Mouse (Mus musculus) heart, postnatal 10 days (tissue): ENCODE data around the gene Fbxl5. TPM values are rescaled to one million over a fixed set of nuclear protein-coding genes. Genes with fewer than 3 reads are reported as not detected.

Experiments
- DNase-seq, 2 experiments: peaks; one replicate each; pipeline ENCODE4 v3.0.0; 2021
- intact Hi-C: fragments of 180-260 bp; cut with DNase I; formaldehyde crosslinking; loops from one replicate; pipeline ENCODE4 v1.15.1; 2025
- total RNA-seq, 2 experiments: library from RNA; stranded (reverse); gene quantifications; 2 replicates each; pipeline ENCODE4 v1.2.3; 2021

Fbxl5 gene
- total RNA-seq, 2 experiments from 2014 or later = 32.0 to 37.0 TPM

DNA sequence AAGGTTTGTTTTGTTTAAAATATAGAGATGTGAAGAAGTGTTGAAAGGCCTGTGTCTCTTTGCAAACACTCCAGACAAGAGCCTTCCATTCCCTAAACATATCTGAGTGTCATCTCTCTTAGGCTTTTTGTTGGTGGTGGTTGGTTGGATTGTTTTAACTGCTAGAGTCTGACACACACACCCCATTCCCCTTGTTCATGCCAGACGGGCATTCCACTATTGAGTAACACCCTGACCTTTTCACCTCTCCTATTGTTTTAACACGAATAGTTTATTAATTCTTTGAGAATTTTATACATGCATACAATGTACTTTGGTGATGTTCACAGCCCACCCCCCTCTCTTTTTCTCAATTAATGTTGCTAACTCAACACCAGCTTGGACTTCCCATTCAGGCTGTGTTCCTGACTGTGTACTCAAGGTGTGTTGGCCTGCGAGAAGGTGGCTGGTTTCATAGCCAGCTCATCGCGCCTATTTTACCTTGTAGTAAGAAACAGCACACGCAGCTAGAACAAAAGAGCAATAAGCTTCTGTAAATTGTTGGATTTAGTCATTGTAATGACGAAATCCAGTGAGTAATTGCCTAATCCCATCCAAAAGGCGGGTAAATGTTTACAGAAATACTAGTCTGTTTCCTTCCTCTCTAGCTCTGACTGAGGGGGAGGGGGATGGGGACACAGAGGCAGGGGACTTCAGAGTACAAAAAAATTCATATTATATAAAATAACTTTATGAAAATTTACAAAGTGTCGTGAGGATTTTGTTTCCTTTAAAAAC is 33.3 kb downstream of the Fbxl5 start:
- no peak for DNase-seq
- intact Hi-C loops = loop anchor here (10.0 kb wide), 1 partner anchor 553 kb away; the partner anchor contains the start of gene Cpeb2

DNA sequence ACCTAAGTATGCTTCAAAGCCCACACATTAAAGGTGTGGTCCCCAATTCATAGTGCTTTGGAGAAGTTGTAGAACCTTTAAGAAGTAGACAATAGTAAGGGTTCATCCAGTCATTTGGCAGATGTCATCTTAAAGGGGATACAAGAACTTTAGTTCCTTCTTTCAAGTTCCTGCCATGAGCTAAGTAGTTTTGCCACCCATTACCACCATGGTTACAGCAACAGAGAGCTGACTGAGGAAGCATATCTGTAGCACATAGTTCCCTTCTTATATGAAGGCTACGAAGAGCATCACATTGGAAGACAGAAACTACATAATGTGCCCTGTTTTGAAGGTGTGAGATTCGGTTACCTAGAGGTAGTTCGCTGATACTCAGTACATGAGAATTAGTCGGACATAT is 34.8 kb downstream of the Fbxl5 start:
- intact Hi-C loops = loop anchor here (10.0 kb wide), 1 partner anchor 552 kb away; the partner anchor contains the start of gene Cpeb2
- no peak for DNase-seq

DNA sequence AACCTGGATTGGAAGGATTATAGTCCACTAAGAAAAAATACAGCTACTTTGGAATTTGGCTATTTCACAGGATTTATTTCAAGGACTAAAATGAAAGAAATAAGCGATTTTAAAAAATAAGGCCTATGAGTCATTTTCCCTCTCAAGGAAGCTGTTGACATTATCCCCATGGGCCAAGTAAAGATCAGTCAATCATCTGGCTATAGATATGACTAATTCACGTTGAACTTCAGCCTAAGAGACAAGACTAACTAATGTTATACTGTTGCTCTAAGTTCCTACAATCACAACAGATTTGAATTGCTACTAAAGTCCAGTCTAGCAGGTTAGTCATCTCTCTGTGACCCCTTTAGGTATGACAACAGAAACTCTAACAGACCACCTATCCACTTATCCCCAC is 37.4 kb downstream of the Fbxl5 start:
- intact Hi-C loops = loop anchor here (2.0 to 10.0 kb wide), 2 partner anchors 25 to 549 kb away; partner anchors contain the start of gene Cpeb2
- DNase-seq = no peak

DNA sequence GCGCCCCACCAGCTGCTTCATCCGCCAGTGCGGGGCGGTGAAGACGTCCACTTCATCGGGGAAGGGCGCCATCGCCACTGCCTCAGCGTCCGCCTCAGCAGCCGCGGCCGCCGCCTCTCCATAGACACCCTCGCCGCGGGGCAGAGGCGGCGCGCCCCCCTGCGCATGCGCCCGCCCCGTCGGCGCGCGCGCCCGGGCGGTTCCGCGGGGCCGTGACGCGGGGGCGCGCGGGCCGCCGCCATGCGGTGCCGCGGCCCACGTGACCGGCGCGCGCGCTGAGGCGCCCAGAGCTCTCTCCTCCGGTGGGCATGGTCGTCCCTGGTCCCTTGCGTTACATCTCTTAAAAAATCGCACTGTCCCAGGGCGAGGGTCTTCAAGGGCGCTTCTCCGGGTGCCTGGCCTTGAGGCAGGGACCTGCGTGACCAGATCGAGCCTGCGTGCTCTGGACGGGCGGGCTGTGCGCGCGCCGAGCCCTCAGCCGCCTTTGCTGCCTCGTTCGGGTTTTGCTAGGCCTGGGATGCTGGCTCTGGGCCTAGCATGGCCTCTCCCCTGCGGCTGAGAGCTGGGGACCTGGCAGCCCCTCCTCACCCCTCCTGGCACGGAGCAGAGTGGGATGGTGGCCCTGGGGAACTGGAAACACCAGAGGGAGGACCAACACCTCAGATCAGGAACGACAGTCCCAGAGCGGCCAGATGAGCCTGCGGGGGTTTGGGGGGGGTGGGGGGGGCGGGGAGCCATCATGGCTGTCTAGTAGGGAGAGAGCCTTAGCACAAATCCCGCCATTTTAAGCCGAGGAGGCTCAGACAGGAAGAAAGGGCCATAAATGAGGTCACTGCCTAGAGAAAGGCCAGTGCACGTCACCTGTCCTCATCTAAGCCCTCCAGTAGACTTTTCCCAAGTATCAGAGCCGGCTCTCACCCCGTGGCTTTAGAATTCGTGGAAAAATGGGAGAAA is 39.2 kb downstream of the Fbxl5 start:
- DNase-seq = peak; percentile 83 to 86
- intact Hi-C loops = loop anchor here (2.0 to 10.0 kb wide), 2 partner anchors 27 to 547 kb away; partner anchors contain the start of gene Cpeb2

DNA sequence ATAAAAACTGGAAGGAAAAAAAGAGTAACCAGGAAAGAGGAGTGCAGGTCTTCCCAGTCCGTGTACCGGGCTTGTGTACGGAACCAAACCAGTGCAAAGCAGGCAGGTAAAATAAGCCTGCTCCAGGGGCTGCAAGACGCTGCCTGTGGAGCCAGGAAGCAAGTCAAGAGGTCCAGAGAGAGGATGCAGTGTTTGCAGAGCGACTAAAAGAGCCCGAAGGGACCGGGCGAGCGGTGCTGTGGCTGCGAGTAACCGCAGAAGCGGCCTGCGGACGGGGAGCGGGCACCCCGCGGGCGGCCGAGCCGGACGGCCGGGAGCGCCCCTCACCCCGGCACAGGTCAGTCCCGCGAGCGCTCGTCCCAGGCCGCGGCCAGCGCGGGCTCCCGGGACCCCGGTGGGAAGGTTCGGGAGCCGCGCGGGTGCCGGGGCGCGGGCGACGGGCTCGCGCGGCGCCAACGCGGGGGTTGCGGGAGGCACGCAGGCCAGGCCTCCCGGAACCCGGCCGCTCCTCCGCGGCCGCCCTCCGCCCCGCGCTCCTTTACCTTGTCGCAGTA is 39.9 kb downstream of the Fbxl5 start:
- no peak for DNase-seq
- intact Hi-C loops = loop anchor here (10.0 kb wide), 1 partner anchor 547 kb away; the partner anchor contains the start of gene Cpeb2

GRCm38 (mm10) chr5:43778583-43778982 is 42.9 kb downstream of the Fbxl5 start:
- intact Hi-C loops = no loop called here
- DNase-seq = no peak

- no peak for DNase-seq
- intact Hi-C loops = no loop called here
Measured at GRCm38 (mm10) chr5:43776993-43777392, 44.4 kb downstream of the Fbxl5 start.

- peak; percentile 23 to 35 for DNase-seq
- intact Hi-C loops = no loop called here
Measured at GRCm38 (mm10) chr5:43776407-43776806, 45.0 kb downstream of the Fbxl5 start.

GRCm38 (mm10) chr5:43771555-43771954 is 49.9 kb downstream of the Fbxl5 start:
- no peak for DNase-seq
- intact Hi-C loops = no loop called here

GRCm38 (mm10) chr5:43770618-43771354 is 50.7 kb downstream of the Fbxl5 start:
- DNase-seq = no peak
- intact Hi-C loops = no loop called here

- intact Hi-C loops = no loop called here
- no peak for DNase-seq
Measured at GRCm38 (mm10) chr5:43749092-43749491, 72.3 kb downstream of the Fbxl5 start.

- intact Hi-C loops = no loop called here
- no peak for DNase-seq
Measured at GRCm38 (mm10) chr5:43748039-43748438, 73.4 kb downstream of the Fbxl5 start.

DNA sequence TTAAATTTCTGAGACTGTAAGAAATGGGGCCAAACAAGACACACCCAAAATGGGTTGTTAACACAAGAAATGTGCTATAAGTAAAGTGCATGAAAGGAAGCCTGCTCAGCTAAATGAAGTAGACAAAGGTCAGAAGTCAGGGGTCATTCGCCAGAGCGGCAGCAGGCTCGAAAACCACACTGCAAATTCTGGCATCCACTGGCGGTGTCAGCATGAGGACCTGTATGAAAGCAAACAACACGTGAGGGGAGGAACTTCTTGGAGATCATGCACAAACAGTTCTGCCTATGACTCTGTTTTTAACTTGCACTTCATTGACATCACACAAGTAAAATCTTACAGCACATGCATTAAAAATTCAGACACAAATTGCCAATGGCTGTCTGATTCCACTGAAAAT is 76.3 kb downstream of the Fbxl5 start:
- DNase-seq = no peak
- intact Hi-C loops = no loop called here

GRCm38 (mm10) chr5:43744187-43744586 is 77.3 kb downstream of the Fbxl5 start:
- intact Hi-C loops = no loop called here
- no peak for DNase-seq

GRCm38 (mm10) chr5:43732381-43732780 is 89.1 kb downstream of the Fbxl5 start:
- intact Hi-C loops = no loop called here
- DNase-seq = no peak

GRCm38 (mm10) chr5:43728375-43729165 is 92.9 kb downstream of the Fbxl5 start:
- no peak for DNase-seq
- intact Hi-C loops = no loop called here

DNA sequence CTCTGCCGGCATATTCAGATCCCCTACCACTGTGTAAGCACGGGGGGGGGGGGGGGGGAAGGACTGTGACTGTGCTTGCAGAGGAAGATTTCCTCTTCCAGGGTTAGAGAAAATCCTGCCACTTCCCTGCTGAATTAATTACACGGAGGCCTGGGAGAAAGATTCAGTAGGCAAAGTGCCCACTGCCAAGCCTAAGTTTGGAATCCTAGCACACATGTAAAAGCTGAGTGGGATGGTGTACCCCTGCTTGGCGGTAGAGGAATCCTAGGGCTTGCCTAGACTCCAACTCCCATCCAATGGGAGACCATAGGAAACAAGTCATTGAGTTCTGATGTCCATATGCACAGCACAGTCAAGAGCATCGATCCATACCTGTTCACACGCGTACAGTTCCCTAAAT is 97.6 kb downstream of the Fbxl5 start:
- intact Hi-C loops = no loop called here
- DNase-seq = no peak

DNA sequence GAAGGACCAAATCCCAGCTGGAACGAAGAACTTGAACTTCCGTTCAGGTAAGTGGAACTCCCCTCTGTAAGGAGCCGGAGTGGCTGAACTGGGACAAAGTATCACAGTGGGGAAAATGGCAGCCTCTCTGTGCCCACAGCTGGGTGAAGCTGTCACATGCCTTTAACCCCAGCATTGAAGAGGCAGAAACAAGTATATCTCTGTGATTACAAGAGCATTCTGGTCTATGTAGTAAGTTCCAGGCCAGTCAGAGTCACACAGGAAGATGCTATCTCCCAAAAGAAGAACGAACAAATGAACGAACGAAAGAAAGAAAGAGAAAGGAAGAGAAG is 99.0 kb downstream of the Fbxl5 start:
- no peak for DNase-seq

GRCm38 (mm10) chr5:43721538-43722451 is 99.6 kb downstream of the Fbxl5 start:
- intact Hi-C loops = no loop called here
- no peak for DNase-seq

More for the DNA sequence above, 99.0 kb downstream of the Fbxl5 start:
- intact Hi-C loops = no loop called here
